Mouse (Mus musculus): ENCODE measurements around the gene Fam53a.

DNA sequence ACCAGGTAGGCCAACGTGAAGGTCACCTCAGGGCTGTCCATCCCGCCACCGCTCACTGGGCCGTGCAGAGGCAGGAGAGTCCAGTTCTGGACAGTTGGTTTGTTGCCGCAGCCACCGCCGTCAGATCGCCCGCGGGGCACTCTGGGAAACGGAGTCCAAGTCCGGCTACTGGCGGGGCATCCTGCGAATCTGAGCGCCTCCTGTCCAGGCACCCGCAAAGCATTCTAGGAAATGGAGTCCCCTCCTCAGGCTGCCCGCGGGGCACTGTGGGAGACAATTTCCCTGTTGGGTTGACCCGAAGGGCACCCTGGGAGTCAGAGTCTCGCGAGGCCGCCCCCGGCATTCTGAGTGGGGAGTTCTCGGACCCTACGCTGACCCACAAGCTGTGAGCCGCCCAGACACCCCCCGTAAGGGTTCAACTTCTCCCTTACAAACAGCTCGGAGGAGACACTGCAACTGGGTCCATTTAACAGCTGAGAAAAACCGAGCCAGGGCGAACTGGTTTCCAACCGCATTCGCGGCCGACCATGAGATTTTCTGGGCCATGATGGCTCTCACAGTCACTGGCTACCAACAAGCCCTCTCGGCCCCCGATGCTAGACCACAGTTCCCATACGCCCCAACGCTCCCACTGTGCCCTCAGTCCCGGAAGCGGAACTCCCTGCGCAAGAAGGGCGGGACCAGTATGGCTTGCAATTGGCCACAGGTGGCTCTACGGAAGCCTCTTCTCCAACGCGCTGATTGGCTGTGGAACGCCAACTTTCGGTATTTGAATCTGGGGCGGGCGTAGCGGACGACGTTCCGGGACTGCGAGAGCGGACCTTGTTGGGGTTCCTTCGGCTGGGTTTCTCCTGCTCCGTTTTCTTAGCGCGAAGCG is 28.6 kb upstream of the Fam53a start, which contains the start of the genes Tacc3 and Tmem129:
- TF ChIP-seq RCOR1 (IDR thresholded peaks at IDR 0.05; ENCODE audit: low read depth, low read length) (no peak), POLR2A (IDR thresholded peaks at IDR 0.05; ENCODE audit: control insufficient read depth in 1 of 2, insufficient read depth in 1 of 2, low read depth in 1 of 2, low read length in 2 of 2, poor library complexity in 1 of 2) (peak; percentile 90 to 97), HCFC1 (IDR thresholded peaks at IDR 0.05; ENCODE audit: low read depth, low read length) (no peak), CTCF (IDR thresholded peaks at IDR 0.05 in 2 of 3, conservative IDR thresholded peaks at IDR 0.05 in 1 of 3; ENCODE audit: control insufficient read depth in 1 of 3, insufficient read depth in 1 of 3, low read depth in 2 of 3, low read length in 3 of 3, poor library complexity in 1 of 3, severe bottlenecking in 1 of 3) (no peak), TAL1 (IDR thresholded peaks at IDR 0.05; ENCODE audit: low read length) (no peak), RAD21 (IDR thresholded peaks at IDR 0.05; ENCODE audit: low read depth, low read length) (no peak), USF1 (IDR thresholded peaks at IDR 0.05; ENCODE audit: low read depth, low read length) (no peak), MAFK (IDR thresholded peaks at IDR 0.05; ENCODE audit: borderline replicate concordance, low read depth, low read length) (no peak), MXI1 (IDR thresholded peaks at IDR 0.05; ENCODE audit: low read depth, low read length) (no peak), SIN3A (IDR thresholded peaks at IDR 0.05; ENCODE audit: low read length) (no peak), UBTF (IDR thresholded peaks at IDR 0.05; ENCODE audit: borderline replicate concordance, insufficient read depth, low read depth, low read length) (no peak)

Measured in MEL (cell line).